Mouse (Mus musculus): ENCODE results near the gene Dpt. TPM values are rescaled to one million over a fixed set of nuclear protein-coding genes. Genes with fewer than 3 reads are reported as not detected.

The Dpt gene
- polyA plus RNA-seq (2012; rRNA removed; ENCODE audit: low replicate concordance) = 315 and 408 TPM in 2 replicates

DNA sequence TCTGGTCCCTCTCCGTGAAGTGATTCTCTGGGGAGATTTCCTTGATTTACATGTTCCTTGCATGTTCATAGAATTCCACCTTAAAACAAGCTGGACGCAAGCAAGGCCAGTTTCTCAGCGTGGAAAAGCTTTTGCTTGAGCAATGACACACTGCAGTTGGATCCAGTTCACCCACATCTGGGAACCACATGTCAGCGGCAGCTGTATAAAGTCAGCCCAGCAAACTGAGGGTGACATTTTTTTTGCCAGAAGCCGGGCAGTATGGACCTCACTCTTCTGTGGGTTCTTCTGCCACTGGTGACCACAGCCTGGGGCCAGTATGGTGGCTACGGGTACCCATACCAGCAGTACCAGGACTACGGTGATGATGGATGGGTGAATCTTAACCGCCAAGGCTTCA, at the start of gene Dpt:
Dpt (plus strand) TSS at position 174 of the 400 bp plus-strand sequence.

Other genes starting within 250 kb of the Dpt start
- gene Xcl1, start 138.9 kb downstream of the Dpt start, polyA plus RNA-seq (2012; rRNA removed; ENCODE audit: low replicate concordance) = 0.40 and 3.4 TPM in 2 replicates

Data from subcutaneous adipose tissue, adult 2 months (tissue).